Mouse (Mus musculus): ENCODE results near the gene Dusp5. TPM values are rescaled to one million over a fixed set of nuclear protein-coding genes. Genes with fewer than 3 reads are reported as not detected.

The Dusp5 gene
- polyA plus RNA-seq, 1 experiment from 2014 or later = 2.6 TPM

DNA sequence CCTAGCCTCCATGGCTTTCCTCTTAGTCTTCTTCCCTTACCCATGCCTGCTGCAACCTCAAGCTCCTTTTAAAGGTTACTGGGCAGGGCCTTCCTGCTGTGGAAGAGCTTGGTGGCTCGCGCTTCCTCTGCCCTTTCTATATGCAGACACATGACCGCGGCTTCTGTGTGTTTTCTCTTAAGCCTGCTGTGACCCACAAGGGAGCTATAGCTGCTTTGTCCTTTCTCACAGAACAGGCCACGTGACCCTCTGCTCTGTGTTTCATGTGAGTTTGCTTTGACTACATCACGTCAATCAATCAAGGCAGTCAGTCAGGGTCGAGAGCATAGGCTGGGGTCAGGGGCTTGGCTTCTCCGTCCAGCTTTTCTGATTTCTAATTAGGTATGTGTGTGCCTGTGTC lies 18.7 kb downstream of the Dusp5 start:
- no peak overlapping the region for H3K4me2 ChIP-seq
- peak; percentile 41; the same call in 1 of the 2 replicates for ATAC-seq (ENCODE audit: low read depth)
- H3K9me3 ChIP-seq (replicated peaks) = no peaks in the 10 kb centered on the region
- H3K9ac ChIP-seq = no peak overlapping the region
- no peak for DNase-seq
- H3K27me3 ChIP-seq = no peaks in the 10 kb centered on the region
- H3K27ac ChIP-seq = no peak overlapping the region
- no peak overlapping the region for H3K4me3 ChIP-seq (replicated peaks)
- WGBS (ENCODE audit: insufficient replicate concordance) = 40% methylated on average over 8 of the region's 8 CpGs
- peaks cover 4% of the 10 kb centered on the region for H3K4me1 ChIP-seq (replicated peaks)
- no peaks in the 10 kb centered on the region for H3K36me3 ChIP-seq

DNA sequence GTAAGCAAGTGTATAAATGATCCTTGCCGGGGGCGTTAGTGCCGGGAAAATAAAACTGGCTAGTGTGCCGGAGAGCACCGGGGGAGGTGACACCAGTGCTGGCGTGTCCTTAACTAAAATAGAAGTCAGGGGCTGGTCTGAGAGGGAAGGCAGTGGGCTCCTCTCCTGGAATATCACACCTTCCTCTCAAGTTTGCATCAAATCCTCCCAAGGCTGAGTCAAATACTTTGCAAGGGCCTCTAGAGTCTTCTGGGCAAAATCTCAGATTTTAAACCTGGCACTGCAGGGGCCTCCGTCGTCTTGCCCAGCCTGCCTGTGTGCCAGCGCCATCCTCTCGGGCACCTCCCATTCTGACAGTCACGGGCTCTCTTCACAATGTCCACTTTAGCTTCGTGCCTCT lies 22.1 kb downstream of the Dusp5 start:
- no peak for DNase-seq
- no peaks in the 10 kb centered on the region for H3K9me3 ChIP-seq (replicated peaks)
- H3K4me3 ChIP-seq (replicated peaks) = no peak overlapping the region
- H3K4me2 ChIP-seq = no peak overlapping the region
- ATAC-seq (ENCODE audit: low read depth) = no peak
- H3K36me3 ChIP-seq = no peaks in the 10 kb centered on the region
- H3K9ac ChIP-seq = no peak overlapping the region
- no peaks in the 10 kb centered on the region for H3K27me3 ChIP-seq
- H3K27ac ChIP-seq = no peak overlapping the region
- WGBS (ENCODE audit: insufficient replicate concordance) = 70% methylated on average over 12 of the region's 12 CpGs
- peaks cover 25% of the 10 kb centered on the region for H3K4me1 ChIP-seq (replicated peaks)

DNA sequence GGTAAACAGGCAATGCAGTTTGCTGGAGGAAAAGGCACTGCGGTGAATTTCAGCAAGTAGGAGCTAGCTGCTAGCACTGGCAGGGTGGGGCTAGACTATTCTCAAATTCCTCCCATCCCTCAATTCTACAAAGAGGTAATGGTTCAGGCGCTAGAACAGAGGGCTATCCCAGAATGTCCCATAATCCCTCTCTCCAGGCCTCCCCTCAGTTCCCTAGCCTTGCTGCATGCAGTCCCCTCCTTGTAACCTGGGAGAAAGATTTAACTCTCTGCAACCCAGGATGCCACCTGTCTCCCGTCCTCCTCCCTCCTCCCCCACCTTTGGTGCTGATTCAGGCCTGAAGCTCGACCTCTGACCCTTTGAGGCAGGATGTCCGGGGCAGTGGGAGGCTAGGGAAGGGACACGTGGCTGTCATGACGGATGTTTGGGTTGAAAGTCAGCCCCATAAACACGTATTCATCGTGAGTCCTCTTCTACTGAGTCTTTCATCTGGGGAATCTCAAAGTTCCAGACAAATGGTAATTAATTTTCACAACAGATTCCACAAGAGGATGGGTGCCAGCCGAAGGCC lies 23.4 kb downstream of the Dusp5 start:
- Histone ChIP-seq H3K4me3 (replicated peaks) (no peak overlapping the region), H3K27me3 (no peaks in the 10 kb centered on the region), H3K36me3 (no peaks in the 10 kb centered on the region), H3K27ac (no peak overlapping the region), H3K4me1 (replicated peaks) (peaks cover 32% of the 10 kb centered on the region), H3K9ac (no peak overlapping the region), H3K4me2 (no peak overlapping the region), H3K9me3 (replicated peaks) (no peaks in the 10 kb centered on the region)
- WGBS (ENCODE audit: insufficient replicate concordance) = 41% methylated on average over 10 of the region's 10 CpGs
- ATAC-seq (ENCODE audit: low read depth) (no peak), DNase-seq (no peak)

GRCm38 (mm10) chr19:53552795-53553194 lies 23.9 kb downstream of the Dusp5 start:
- Histone ChIP-seq H3K4me2 (no peak overlapping the region), H3K27me3 (no peaks in the 10 kb centered on the region), H3K36me3 (no peaks in the 10 kb centered on the region), H3K27ac (no peak overlapping the region), H3K4me1 (replicated peaks) (peaks cover 36% of the 10 kb centered on the region), H3K4me3 (replicated peaks) (no peak overlapping the region), H3K9me3 (replicated peaks) (no peaks in the 10 kb centered on the region), H3K9ac (no peak overlapping the region)
- DNase-seq (no peak), ATAC-seq (ENCODE audit: low read depth) (no peak)
- 55% methylated on average over 6 of the region's 6 CpGs for WGBS (ENCODE audit: insufficient replicate concordance)

DNA sequence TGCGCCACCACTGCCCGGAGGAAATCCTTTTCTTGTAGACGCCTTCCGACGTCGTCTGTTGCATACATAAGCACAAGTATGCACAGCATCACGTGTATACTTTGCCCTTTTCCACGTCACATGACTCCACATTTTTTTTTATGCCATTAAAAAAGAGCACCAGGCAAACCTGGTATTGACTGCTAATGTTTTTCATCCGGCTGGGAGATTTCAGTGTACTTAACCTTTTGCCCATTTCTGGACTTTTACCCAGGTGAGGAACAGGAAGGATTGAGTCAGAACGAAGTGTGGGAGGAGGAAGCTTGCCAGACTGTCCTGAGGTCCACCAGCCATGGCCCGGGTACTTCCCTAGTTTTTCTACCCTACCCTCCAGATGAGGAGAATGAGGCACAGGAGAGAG lies 25.5 kb downstream of the Dusp5 start:
- no peaks in the 10 kb centered on the region for H3K36me3 ChIP-seq
- WGBS (ENCODE audit: insufficient replicate concordance) = 58% methylated on average over 11 of the region's 11 CpGs
- no peak overlapping the region for H3K9ac ChIP-seq
- no peaks in the 10 kb centered on the region for H3K27me3 ChIP-seq
- no peak overlapping the region for H3K4me3 ChIP-seq (replicated peaks)
- H3K27ac ChIP-seq = peak overlapping the region; percentile 32; the same call in 1 of the 2 replicates
- peak; percentile 47 for ATAC-seq (ENCODE audit: low read depth)
- no peak for DNase-seq
- no peak overlapping the region for H3K4me2 ChIP-seq
- H3K9me3 ChIP-seq (replicated peaks) = no peaks in the 10 kb centered on the region
- peaks cover 36% of the 10 kb centered on the region for H3K4me1 ChIP-seq (replicated peaks)

DNA sequence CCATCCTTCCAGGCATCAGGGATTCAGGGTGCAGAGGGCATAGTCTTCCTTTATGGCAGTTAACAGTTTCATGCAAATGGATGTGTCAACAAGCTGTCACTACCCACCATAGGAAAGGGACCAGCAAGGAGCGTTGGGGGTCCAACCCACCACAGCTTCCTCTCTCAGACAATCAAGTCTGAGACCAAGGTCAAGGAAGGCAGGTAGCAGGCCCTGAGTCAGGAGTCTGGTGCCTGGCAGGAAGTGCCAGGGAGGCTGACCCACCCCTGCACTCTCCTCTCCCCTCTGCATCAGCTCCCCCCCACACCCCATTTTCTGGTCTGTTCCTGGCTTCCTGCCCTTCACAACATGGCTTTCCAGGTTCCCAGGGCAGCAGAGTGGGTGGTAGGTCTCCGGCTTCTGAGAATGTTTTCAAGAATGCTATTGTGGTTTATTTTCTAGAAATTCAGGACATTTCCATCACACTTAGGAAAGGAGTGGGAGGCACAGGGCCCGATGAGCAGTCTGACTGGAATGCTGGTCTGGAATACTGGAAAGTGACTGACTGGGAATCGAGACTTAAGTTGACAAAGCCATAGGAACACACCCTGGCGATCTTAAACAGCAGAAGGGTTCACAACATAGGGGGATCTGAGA lies 26.2 kb downstream of the Dusp5 start:
- Histone ChIP-seq H3K27me3 (no peaks in the 10 kb centered on the region), H3K9me3 (replicated peaks) (no peaks in the 10 kb centered on the region), H3K4me3 (replicated peaks) (no peak overlapping the region), H3K4me2 (no peak overlapping the region), H3K36me3 (no peaks in the 10 kb centered on the region), H3K27ac (peak overlapping the region; percentile 32; the same call in 1 of the 2 replicates), H3K4me1 (replicated peaks) (peaks cover 36% of the 10 kb centered on the region), H3K9ac (no peak overlapping the region)
- DNase-seq (no peak), ATAC-seq (ENCODE audit: low read depth) (no peak)
- WGBS (ENCODE audit: insufficient replicate concordance) = 59% methylated on average over 5 of the region's 5 CpGs

DNA sequence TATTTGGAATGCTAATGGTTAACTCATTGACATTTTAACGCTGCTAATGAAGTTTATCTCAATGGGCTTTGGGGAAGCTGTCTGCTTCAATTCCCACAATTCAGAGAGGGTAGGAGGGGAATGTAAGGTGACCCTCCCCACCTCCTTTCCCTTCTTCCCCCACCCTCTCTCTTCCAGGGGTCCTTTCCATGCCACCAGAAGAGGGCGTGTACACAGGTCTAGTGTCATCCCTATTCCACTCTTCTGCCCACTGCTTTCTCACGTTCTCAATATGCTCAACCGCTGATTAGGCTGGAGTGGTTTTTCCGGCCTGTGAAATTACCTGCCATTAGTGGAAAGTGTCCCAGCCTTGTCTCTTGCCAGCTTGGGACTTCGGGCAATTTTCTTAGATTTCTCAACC lies 27.9 kb downstream of the Dusp5 start:
- 0 out of 2 replicates have a peak overlapping the region, but pooled peaks have one; percentile 6 for H3K4me2 ChIP-seq
- no peak overlapping the region for H3K4me3 ChIP-seq (replicated peaks)
- ATAC-seq (ENCODE audit: low read depth) (no peak), DNase-seq (no peak)
- no peak overlapping the region for H3K9ac ChIP-seq
- H3K27me3 ChIP-seq = no peaks in the 10 kb centered on the region
- H3K27ac ChIP-seq = no peak overlapping the region
- no peaks in the 10 kb centered on the region for H3K36me3 ChIP-seq
- 34% methylated on average over 6 of the region's 6 CpGs for WGBS (ENCODE audit: insufficient replicate concordance)
- H3K9me3 ChIP-seq (replicated peaks) = no peaks in the 10 kb centered on the region
- peaks cover 36% of the 10 kb centered on the region for H3K4me1 ChIP-seq (replicated peaks)

- H3K36me3 ChIP-seq = no peaks in the 10 kb centered on the region
- H3K4me2 ChIP-seq = peak overlapping the region; percentile 6; the same call in 1 of the 2 replicates
- no peaks in the 10 kb centered on the region for H3K9me3 ChIP-seq (replicated peaks)
- DNase-seq (no peak), ATAC-seq (ENCODE audit: low read depth) (no peak)
- no peak overlapping the region for H3K27ac ChIP-seq
- no peak overlapping the region for H3K4me3 ChIP-seq (replicated peaks)
- peaks cover 34% of the 10 kb centered on the region for H3K4me1 ChIP-seq (replicated peaks)
- WGBS (ENCODE audit: insufficient replicate concordance) = 38% methylated on average over 20 of the region's 20 CpGs
- no peaks in the 10 kb centered on the region for H3K27me3 ChIP-seq
- H3K9ac ChIP-seq = no peak overlapping the region
Measured at GRCm38 (mm10) chr19:53557267-53557936, 28.5 kb downstream of the Dusp5 start.

- no peak overlapping the region for H3K9ac ChIP-seq
- H3K9me3 ChIP-seq (replicated peaks) = no peaks in the 10 kb centered on the region
- no peaks in the 10 kb centered on the region for H3K27me3 ChIP-seq
- no peaks in the 10 kb centered on the region for H3K36me3 ChIP-seq
- H3K4me3 ChIP-seq (replicated peaks) = no peak overlapping the region
- H3K4me2 ChIP-seq = no peak overlapping the region
- no peak overlapping the region for H3K27ac ChIP-seq
- WGBS (ENCODE audit: insufficient replicate concordance) = 73% methylated on average over 3 of the region's 3 CpGs
- DNase-seq (no peak), ATAC-seq (ENCODE audit: low read depth) (no peak)
- peaks cover 22% of the 10 kb centered on the region for H3K4me1 ChIP-seq (replicated peaks)
Measured at GRCm38 (mm10) chr19:53560436-53560835, 31.5 kb downstream of the Dusp5 start.

GRCm38 (mm10) chr19:53564174-53564573 lies 35.3 kb downstream of the Dusp5 start:
- Histone ChIP-seq H3K27me3 (no peaks in the 10 kb centered on the region), H3K27ac (no peak overlapping the region), H3K9me3 (replicated peaks) (no peaks in the 10 kb centered on the region), H3K9ac (no peak overlapping the region), H3K36me3 (no peaks in the 10 kb centered on the region), H3K4me2 (no peak overlapping the region), H3K4me3 (replicated peaks) (no peak overlapping the region), H3K4me1 (replicated peaks) (peaks cover 6% of the 10 kb centered on the region; the same call in 1 of the 2 replicates)
- WGBS (ENCODE audit: insufficient replicate concordance) = 39% methylated on average over 4 of the region's 4 CpGs
- ATAC-seq (ENCODE audit: low read depth) = no peak
- no peak for DNase-seq

DNA sequence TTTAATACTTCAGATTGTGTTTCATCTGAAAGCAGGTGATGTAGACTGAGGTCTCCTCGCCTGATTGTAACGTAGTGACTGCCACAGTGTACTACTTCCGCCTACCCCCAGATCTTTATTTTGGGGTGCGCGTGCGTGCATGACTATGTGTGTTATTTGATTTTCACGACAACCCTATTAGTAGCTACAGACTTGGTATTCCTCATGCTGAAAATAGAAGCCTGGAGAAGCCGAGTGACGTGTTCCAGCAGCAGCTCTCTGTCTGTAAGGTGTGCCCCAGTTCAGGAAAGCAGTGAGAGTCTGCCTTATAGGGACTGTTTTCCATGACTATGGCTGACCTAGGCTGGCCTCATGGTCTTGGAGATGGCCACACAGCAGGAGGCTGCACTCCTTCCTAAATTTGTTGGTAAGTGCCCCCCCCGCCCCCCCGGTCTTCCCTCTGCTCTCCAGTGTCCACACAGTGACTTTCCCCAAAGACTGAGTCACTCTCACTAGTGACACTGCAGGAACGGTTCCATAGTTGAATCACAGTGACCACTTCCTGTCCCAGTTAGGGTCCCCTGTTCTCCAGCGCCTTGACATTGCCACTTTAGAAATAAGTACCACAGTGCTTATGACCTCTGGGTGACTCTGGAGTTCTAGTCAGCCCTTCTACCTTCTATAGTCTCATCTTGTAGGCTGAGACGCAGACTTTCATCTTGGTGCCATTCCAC lies 36.8 kb downstream of the Dusp5 start:
- no peak for ATAC-seq (ENCODE audit: low read depth)
- Histone ChIP-seq H3K27ac (no peak overlapping the region), H3K36me3 (no peaks in the 10 kb centered on the region), H3K4me2 (no peak overlapping the region), H3K9ac (no peak overlapping the region), H3K27me3 (no peaks in the 10 kb centered on the region), H3K4me3 (replicated peaks) (no peak overlapping the region), H3K4me1 (replicated peaks) (peaks cover 6% of the 10 kb centered on the region; the same call in 1 of the 2 replicates), H3K9me3 (replicated peaks) (no peaks in the 10 kb centered on the region)
- WGBS (ENCODE audit: insufficient replicate concordance) = 66% methylated on average over 14 of the region's 14 CpGs
- no peak for DNase-seq

Data from liver, embryonic 13.5 days (tissue).